Mouse (Mus musculus) brain, embryonic 14.5 days (tissue): ENCODE measurements around the gene Cdca4.

Source experiments
- CTCF ChIP-seq: fragments of 200-500 bp; IDR thresholded peaks from 2 replicates; pipeline ENCODE4 v1.5.1; 2012; ENCODE audit warnings: inconsistent platforms, mild to moderate bottlenecking, moderate library complexity, borderline replicate concordance; ENCODE audit not compliant: insufficient read depth, insufficient read length; ENCODE audit errors: extremely low read depth
- POLR2A ChIP-seq: fragments of 200-500 bp; IDR thresholded peaks from 2 replicates; pipeline ENCODE4 v1.6.1; 2012; ENCODE audit warnings: mild to moderate bottlenecking, inconsistent platforms, borderline replicate concordance; ENCODE audit not compliant: poor library complexity, insufficient read depth, insufficient read length, severe bottlenecking; ENCODE audit errors: extremely low read depth

DNA sequence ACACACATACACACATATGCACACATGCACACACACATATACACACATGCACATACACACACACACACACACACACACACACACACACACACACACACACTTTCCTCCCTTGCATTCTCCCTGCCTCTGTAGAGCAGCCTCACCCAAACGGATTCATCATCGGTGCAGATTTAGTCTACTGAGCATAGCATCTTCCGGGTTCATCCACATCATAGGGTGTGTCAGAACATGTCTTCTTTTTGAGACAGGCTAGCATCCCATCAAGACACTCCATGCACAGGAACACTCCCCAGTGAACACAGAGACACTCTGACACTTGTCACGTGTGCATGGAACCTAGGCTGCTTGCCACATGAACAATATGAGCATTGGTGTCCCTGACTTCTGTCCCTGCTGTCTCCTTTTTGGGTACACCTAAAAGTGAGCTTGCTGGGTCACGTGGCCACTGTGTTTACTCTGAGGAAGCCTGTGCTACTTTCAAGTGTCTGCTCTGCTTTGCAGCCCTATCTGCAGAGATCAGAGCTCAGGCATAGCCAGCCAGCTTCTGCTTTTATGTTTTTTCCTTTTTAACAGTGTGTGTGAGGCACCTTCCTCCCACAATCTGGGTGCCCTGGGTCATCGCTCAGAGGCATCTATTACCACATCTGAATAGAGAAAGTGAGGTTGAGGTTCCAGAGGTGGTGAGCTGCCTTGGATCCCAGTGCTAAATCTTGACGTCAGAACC is 25.5 kb upstream of the Cdca4 start:
- TF ChIP-seq CTCF (no peak), POLR2A (no peak)
